Mouse (Mus musculus) heart, embryonic 12.5 days (tissue): ENCODE measurements around the gene B3gat2. TPM values are rescaled to one million over a fixed set of nuclear protein-coding genes. Genes with fewer than 3 reads are reported as not detected.

Experiments
- ATAC-seq: fragments of 200-750 bp; cut with Nextera tagmentation; 2 replicates; pipeline ENCODE4 v1.8.0; 2017; ENCODE audit warnings: moderate TSS enrichment, moderate library complexity; ENCODE audit not compliant: insufficient number of reproducible peaks, low FRiP score
- H3K27ac ChIP-seq: fragments of 300-500 bp; sonication (generic); 2 replicates; pipeline ENCODE4 v1.5.1; 2016; ENCODE audit warnings: mild to moderate bottlenecking, moderate library complexity; ENCODE audit not compliant: poor library complexity, severe bottlenecking
- H3K27me3 ChIP-seq: fragments of 300-500 bp; sonication (generic); replicated peaks from 2 replicates; pipeline ENCODE4 v1.6.1; 2016; ENCODE audit warnings: mild to moderate bottlenecking, moderate library complexity
- H3K36me3 ChIP-seq: fragments of 300-500 bp; sonication (generic); 2 replicates; pipeline ENCODE4 v1.6.1; 2016; ENCODE audit warnings: mild to moderate bottlenecking, moderate library complexity
- H3K4me1 ChIP-seq: fragments of 300-500 bp; sonication (generic); replicated peaks from 2 replicates; pipeline ENCODE4 v1.6.1; 2016; ENCODE audit warnings: mild to moderate bottlenecking
- H3K4me2 ChIP-seq: fragments of 300-500 bp; sonication (generic); 2 replicates; pipeline ENCODE4 v1.6.1; 2016; ENCODE audit warnings: mild to moderate bottlenecking, moderate library complexity
- H3K4me3 ChIP-seq: fragments of 300-500 bp; sonication (generic); 2 replicates; pipeline ENCODE4 v1.5.1; 2016; ENCODE audit warnings: mild to moderate bottlenecking
- H3K9ac ChIP-seq: fragments of 300-500 bp; sonication (generic); 2 replicates; pipeline ENCODE4 v1.6.1; 2016; ENCODE audit warnings: mild to moderate bottlenecking, moderate library complexity
- H3K9me3 ChIP-seq: fragments of 300-500 bp; sonication (generic); replicated peaks from 2 replicates; pipeline ENCODE4 v1.6.1; 2016; ENCODE audit warnings: mild to moderate bottlenecking, moderate library complexity
- WGBS: fragments of 180-500 bp; shearing (Covaris S2); methylation state at CpG from one replicate; pipeline ENCODE4 v1.1.7; 2016; 5-methylcytosine and 5-hydroxymethylcytosine counted together
- polyA plus RNA-seq: library from polyadenylated mRNA; unstranded; fragments of >200 nt; fragmentation: Nextera tagmentation; extraction: Ambion mirVana; gene quantifications from 2 replicates; pipeline ENCODE4 v1.2.1, GENCODE M21; 2016

B3gat2 gene
- polyA plus RNA-seq, 1 experiment from 2014 or later, result 0.45 TPM

DNA sequence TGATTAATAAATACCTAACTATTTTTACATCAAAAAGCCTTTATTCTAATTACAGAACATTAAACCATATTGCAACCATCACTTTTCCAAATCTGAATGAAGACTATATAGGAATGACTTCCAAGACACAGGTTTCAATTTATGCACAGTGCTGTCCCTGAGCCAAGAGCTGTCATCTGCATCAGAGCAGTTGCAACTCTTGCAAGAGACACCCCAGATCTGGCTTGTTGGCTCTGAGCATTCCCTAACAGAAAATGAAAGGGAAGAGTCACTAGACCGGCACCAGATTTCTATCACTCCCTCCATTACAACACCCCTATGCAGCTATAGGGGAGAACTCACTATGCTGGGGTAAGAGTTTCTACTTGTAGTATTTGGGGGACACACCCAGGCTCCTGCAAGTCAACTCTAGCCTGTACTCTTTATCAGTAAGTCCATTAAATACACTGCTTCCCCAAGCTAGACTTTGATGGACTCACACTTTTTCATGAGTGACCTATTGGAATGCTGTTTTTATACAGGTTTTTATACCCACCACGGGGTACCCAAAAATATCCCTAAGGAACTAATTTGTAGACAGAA is 122.6 kb downstream of the B3gat2 start:
- Histone ChIP-seq H3K36me3 (no peaks in the 10 kb centered on the region), H3K4me3 (no peak overlapping the region), H3K9ac (no peak overlapping the region), H3K4me1 (0 out of 2 replicates have a peak, but pooled peaks cover 3% of the 10 kb centered on the region), H3K27me3 (no peaks in the 10 kb centered on the region), H3K4me2 (no peak overlapping the region), H3K9me3 (no peaks in the 10 kb centered on the region), H3K27ac (no peak overlapping the region)
- WGBS, result 85% methylated on average over 2 of the region's 2 CpGs
- no peak for ATAC-seq

- 0 out of 2 replicates have a peak, but pooled peaks cover 3% of the 10 kb centered on the region for H3K4me1 ChIP-seq
- no peaks in the 10 kb centered on the region for H3K27me3 ChIP-seq
- no peak for ATAC-seq
- no peaks in the 10 kb centered on the region for H3K36me3 ChIP-seq
- no peaks in the 10 kb centered on the region for H3K9me3 ChIP-seq
- H3K4me3 ChIP-seq, result no peak overlapping the region
- 94% methylated on average over 7 of the region's 7 CpGs for WGBS
- no peak overlapping the region for H3K4me2 ChIP-seq
- no peak overlapping the region for H3K27ac ChIP-seq
- H3K9ac ChIP-seq, result no peak overlapping the region
Measured at GRCm38 (mm10) chr1:23884914-23885313, 123.4 kb downstream of the B3gat2 start.

DNA sequence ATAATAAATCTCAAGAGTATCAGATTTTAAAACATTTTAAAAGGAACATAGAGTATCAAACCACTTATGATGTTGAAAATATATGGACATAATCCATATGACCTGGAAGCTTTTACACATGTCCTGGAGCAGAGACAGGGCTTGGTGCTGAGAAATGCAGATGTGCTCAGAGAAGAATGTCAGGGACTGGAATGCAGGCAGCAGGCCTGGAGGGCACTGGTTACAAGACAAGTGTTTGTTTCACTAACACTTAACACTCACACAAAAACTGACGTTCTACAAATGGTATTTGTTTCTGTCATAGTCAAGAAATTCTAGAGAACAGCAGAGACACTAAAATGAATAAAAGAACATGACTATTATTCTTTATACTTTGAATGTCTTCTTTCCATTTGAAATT is 130.5 kb downstream of the B3gat2 start:
- no peak for ATAC-seq
- no peaks in the 10 kb centered on the region for H3K9me3 ChIP-seq
- no peaks in the 10 kb centered on the region for H3K36me3 ChIP-seq
- no peaks in the 10 kb centered on the region for H3K27me3 ChIP-seq
- no peak overlapping the region for H3K4me3 ChIP-seq
- 38% methylated on average over 1 of the region's 1 CpGs for WGBS
- H3K9ac ChIP-seq, result no peak overlapping the region
- H3K27ac ChIP-seq, result no peak overlapping the region
- no peak overlapping the region for H3K4me2 ChIP-seq
- H3K4me1 ChIP-seq, result peaks cover 18% of the 10 kb centered on the region

Other genes starting within 250 kb of the B3gat2 start
- 47.2 and 48.4 TPM in 2 replicates for gene Smap1, start 160.6 kb downstream of the B3gat2 start, polyA plus RNA-seq
- 82.6 and 87.9 TPM in 2 replicates for gene Sdhaf4, start 243.9 kb downstream of the B3gat2 start, polyA plus RNA-seq